Mouse (Mus musculus) ES-E14 (cell line): ENCODE data around the gene Hp1bp3.

ENCODE experiments used
- CHD2 ChIP-seq: IDR thresholded peaks from 2 replicates; pipeline ENCODE4 v1.6.1; 2014; ENCODE audit warnings: mild to moderate bottlenecking, low read depth, low read length, inconsistent platforms
- MAFK ChIP-seq: IDR thresholded peaks from 2 replicates; pipeline ENCODE4 v1.6.1; 2014; ENCODE audit warnings: mild to moderate bottlenecking, low read depth, low read length, inconsistent platforms; ENCODE audit not compliant: insufficient read depth
- ZNF384 ChIP-seq: IDR thresholded peaks from 2 replicates; pipeline ENCODE4 v1.6.1; 2012; ENCODE audit warnings: low read depth, low read length, inconsistent platforms

GRCm38 (mm10) chr4:138216891-138217392, 846 bp downstream of the Hp1bp3 start:
- TF ChIP-seq MAFK: no peak
- TF ChIP-seq CHD2: no peak
- no peak for TF ChIP-seq ZNF384
